Mouse (Mus musculus) liver, embryonic 18 days (tissue): ENCODE results near the gene Trim50. TPM values are rescaled to one million over a fixed set of nuclear protein-coding genes. Genes with fewer than 3 reads are reported as not detected.

Experiments
- polyA plus RNA-seq: library from polyadenylated mRNA; depleted of rRNA; stranded (reverse); fragments of >200 nt; gene quantifications from 2 replicates; pipeline ENCODE4 v1.2.3, GENCODE M21; 2012; rRNA removed

Gene Trim50
- not detected in 2 replicates for polyA plus RNA-seq

DNA sequence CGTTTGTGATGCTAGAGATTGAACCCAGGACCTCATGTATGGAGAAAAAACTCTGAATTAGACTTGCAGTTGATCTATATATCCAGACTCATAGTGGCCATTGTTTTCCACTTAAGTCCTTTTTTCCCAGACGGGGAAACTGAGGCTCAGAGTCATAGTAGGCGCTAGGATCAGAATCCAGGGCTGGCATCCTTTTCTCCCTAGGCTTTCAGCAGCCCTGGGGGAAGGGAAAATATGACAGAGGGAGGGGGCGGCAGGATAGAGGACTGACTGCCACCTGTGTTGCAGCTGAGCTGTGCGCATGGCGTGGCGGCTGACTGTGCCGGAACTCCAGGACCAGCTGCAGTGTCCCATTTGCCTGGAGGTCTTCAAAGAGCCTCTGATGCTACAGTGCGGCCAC lies at the start of gene Trim50:
Trim50 (plus strand) TSS at position 301 of the 400 bp plus-strand sequence.

DNA sequence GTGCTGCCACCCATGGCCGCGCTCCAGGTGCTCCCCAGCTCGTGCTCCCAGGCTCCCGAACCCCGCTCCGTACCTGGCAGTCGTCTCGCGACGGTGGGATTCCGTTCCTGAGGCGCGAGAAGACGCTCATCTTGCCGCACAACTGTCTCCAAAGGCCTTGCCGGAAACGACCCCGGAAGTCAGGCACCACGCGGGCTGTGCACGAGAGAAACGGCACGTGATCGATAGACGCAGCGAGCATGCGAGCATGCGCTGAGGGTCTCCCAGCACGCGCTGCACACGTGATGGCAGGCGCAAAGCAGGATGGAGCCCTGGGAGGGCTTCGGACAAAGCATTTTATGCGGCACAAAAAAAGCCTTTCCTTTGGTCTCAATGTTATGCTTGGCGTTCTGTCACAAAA lies 3.2 kb upstream of the Trim50 start, which contains the start of gene Fkbp6:
Fkbp6 (minus strand) TSS at position 183 of the 400 bp plus-strand sequence.

DNA sequence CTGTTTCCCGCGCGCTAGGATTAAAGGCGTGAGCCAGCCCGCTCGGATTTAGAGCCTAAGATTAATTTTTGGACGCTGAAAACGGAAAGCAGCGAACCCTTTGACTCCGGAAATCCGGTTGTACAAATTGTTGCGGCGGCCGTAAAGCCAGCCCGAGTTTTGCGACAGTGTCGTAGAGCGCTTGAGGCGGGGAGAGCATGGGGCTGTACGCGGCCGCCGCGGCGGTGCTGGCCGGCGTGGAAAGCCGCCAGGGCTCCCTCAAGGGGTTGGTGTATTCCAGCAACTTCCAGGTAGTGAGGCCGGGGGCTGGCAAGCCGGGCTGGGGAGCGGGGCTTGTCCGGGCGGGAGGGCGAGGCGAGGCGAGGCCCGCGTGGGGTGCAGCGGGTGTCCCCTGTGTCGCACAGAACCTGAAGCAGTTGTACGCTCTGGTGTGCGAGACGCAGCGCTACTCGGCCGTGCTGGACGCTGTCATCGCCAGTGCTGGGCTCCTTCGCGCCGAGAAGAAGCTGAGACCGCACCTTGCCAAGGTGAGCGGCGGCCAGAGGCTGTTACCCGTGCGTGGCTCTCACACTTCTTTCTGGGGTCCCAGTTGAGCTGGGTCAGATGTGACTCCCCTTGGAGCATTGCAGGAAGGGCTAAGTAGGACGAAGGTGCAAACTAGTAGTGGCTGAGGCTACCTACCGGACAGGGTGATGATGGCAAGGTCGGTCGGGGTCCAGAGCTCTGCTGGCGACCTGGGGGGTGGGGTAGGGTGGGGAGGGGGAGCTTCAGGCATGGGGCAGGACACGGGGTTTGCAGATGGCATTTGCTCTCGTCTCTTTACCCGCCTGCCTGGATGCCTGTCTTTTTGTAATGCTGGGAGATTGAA lies 16.9 kb downstream of the Trim50 start, which contains the start of gene Nsun5:
Nsun5 (plus strand) TSS at position 167 of the 868 bp plus-strand sequence.

DNA sequence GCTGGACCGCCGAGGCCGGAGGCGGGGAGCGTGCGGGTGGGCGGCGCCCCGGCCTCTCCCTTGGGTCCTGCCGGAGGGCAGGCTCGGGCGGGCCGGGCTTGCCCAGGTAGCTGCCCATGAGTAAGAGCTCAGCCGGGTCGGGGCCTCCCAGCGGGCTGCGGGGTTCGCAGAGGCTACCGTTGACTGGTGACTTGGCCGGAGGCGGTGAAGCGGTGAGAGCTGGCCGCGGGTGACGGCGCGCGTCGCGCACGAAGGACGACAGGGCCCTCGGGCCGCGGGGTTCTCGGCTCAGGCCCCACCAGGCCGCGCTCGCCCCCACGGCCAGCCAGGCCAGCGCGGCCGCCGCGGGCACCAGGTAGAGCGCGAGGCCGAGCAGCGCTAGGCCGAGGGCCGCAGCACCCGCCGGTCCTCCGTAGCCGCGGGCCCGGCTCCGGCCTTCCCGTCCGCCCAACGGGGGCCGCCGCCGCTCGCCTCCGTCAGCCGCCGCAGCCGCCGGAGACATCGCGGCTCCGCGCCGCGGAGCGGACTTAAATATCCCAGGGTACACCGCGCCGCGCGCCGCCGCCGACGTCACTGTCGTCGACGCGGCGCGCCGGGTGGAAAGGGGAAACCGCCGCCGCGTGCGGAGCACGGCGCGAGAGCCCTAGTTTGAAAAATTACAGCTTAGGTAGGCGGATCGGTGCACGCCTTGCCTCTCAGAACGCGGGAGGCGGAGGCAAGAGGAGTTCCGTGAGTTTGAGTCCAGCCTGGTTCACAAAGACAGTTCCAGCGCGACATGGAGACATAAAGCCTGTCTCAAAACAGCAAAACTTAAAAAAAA lies 41.1 kb downstream of the Trim50 start, which contains the start of gene Pom121:
Pom121 (minus strand) TSS at position 543 of the 820 bp plus-strand sequence.

Other genes with a start within 250 kb of the Trim50 start
- 5.9 and 6.0 TPM in 2 replicates for gene Tbl2, start 203.6 kb upstream of the Trim50 start, polyA plus RNA-seq
- gene Bcl7b, start 185.0 kb upstream of the Trim50 start, polyA plus RNA-seq = 9.2 and 10.1 TPM in 2 replicates
- gene Baz1b, start 166.0 kb upstream of the Trim50 start, polyA plus RNA-seq = 13.8 and 16.7 TPM in 2 replicates
- gene Fzd9, start 102.1 kb upstream of the Trim50 start, polyA plus RNA-seq = 0.13 and 0.14 TPM in 2 replicates
- 0.07 TPM in 1 of 2 replicates, not detected in the other for gene Fkbp6, start 3.3 kb upstream of the Trim50 start, polyA plus RNA-seq
- gene Nsun5, start 16.7 kb downstream of the Trim50 start, polyA plus RNA-seq = 9.6 and 9.8 TPM in 2 replicates
- 3.0 and 3.6 TPM in 2 replicates for gene Pom121, start 41.3 kb downstream of the Trim50 start, polyA plus RNA-seq
- 2.8 and 3.3 TPM in 2 replicates for gene Hip1, start 191.8 kb downstream of the Trim50 start, polyA plus RNA-seq
- not detected in 2 replicates for gene Ccl26, start 210.3 kb downstream of the Trim50 start, polyA plus RNA-seq
- 10.4 and 22.5 TPM in 2 replicates for gene Ccl24, start 219.8 kb downstream of the Trim50 start, polyA plus RNA-seq